Mouse (Mus musculus) erythroblast, embryonic 14.5 days (primary cell): ENCODE measurements around the gene Fut1. TPM values are rescaled to one million over a fixed set of nuclear protein-coding genes. Genes with fewer than 3 reads are reported as not detected.

Experiments
- H3K27me3 ChIP-seq: 2 replicates; pipeline ENCODE4 v1.6.1; 2012; ENCODE audit warnings: inconsistent platforms; ENCODE audit not compliant: control insufficient read depth
- H3K36me3 ChIP-seq: 2 replicates; pipeline ENCODE4 v1.6.1; 2012; ENCODE audit warnings: mild to moderate bottlenecking, inconsistent platforms; ENCODE audit not compliant: control insufficient read depth
- H3K4me1 ChIP-seq: 2 replicates; pipeline ENCODE4 v1.6.1; 2012; ENCODE audit warnings: inconsistent platforms; ENCODE audit not compliant: control insufficient read depth
- H3K4me3 ChIP-seq: replicated peaks from 2 replicates; pipeline ENCODE3; 2012; ENCODE audit warnings: moderate library complexity, mild to moderate bottlenecking, inconsistent platforms
- H3K9me3 ChIP-seq: 2 replicates; pipeline ENCODE4 v1.6.1; 2012; ENCODE audit warnings: low read length, inconsistent platforms, mixed read lengths; ENCODE audit not compliant: control insufficient read depth
- GATA1 ChIP-seq: IDR thresholded peaks from 2 replicates; pipeline ENCODE4 v1.6.1; 2012; ENCODE audit warnings: low read length, inconsistent platforms, mixed read lengths
- TAL1 ChIP-seq: IDR thresholded peaks from 3 replicates; pipeline ENCODE4 v1.6.1; 2012; ENCODE audit warnings: low read length, inconsistent platforms, mixed read lengths
- polyA plus RNA-seq: library from polyadenylated mRNA; stranded (reverse); fragments of >175 nt; gene quantifications from 2 replicates; pipeline ENCODE4 v1.2.3, GENCODE M21; 2012

The Fut1 gene
- polyA plus RNA-seq, 1 experiment: not detected

GRCm38 (mm10) chr7:45625481-45625880, 8.4 kb downstream of the Fut1 start:
- H3K9me3 ChIP-seq: peaks cover 2% of the 10 kb centered on the region; the same call in 1 of the 2 replicates
- H3K4me1 ChIP-seq: peaks cover 11% of the 10 kb centered on the region
- no peak overlapping the region for H3K4me3 ChIP-seq
- peaks cover 57% of the 10 kb centered on the region for H3K27me3 ChIP-seq
- TF ChIP-seq TAL1 (no peak), GATA1 (no peak)
- H3K36me3 ChIP-seq: no peaks in the 10 kb centered on the region

GRCm38 (mm10) chr7:45626571-45627076, 9.5 kb downstream of the Fut1 start:
- H3K4me1 ChIP-seq: peaks cover 9% of the 10 kb centered on the region
- H3K9me3 ChIP-seq: peaks cover 2% of the 10 kb centered on the region; the same call in 1 of the 2 replicates
- TF ChIP-seq GATA1 (no peak), TAL1 (no peak)
- peaks cover 57% of the 10 kb centered on the region for H3K27me3 ChIP-seq
- H3K36me3 ChIP-seq: no peaks in the 10 kb centered on the region
- no peak overlapping the region for H3K4me3 ChIP-seq

- peaks cover 2% of the 10 kb centered on the region; the same call in 1 of the 2 replicates for H3K9me3 ChIP-seq
- peaks cover 60% of the 10 kb centered on the region for H3K27me3 ChIP-seq
- peak within 1 kb of the TSS; percentile 52 for H3K4me3 ChIP-seq
- H3K4me1 ChIP-seq: peaks cover 9% of the 10 kb centered on the region
- no peaks in the 10 kb centered on the region for H3K36me3 ChIP-seq
- TF ChIP-seq GATA1: no peak
- TF ChIP-seq TAL1: no peak
Observed at GRCm38 (mm10) chr7:45627261-45627660, 10.2 kb downstream of the Fut1 start, which contains the start of gene Rasip1. Rasip1 (plus strand) TSS chr7:45627488.

DNA sequence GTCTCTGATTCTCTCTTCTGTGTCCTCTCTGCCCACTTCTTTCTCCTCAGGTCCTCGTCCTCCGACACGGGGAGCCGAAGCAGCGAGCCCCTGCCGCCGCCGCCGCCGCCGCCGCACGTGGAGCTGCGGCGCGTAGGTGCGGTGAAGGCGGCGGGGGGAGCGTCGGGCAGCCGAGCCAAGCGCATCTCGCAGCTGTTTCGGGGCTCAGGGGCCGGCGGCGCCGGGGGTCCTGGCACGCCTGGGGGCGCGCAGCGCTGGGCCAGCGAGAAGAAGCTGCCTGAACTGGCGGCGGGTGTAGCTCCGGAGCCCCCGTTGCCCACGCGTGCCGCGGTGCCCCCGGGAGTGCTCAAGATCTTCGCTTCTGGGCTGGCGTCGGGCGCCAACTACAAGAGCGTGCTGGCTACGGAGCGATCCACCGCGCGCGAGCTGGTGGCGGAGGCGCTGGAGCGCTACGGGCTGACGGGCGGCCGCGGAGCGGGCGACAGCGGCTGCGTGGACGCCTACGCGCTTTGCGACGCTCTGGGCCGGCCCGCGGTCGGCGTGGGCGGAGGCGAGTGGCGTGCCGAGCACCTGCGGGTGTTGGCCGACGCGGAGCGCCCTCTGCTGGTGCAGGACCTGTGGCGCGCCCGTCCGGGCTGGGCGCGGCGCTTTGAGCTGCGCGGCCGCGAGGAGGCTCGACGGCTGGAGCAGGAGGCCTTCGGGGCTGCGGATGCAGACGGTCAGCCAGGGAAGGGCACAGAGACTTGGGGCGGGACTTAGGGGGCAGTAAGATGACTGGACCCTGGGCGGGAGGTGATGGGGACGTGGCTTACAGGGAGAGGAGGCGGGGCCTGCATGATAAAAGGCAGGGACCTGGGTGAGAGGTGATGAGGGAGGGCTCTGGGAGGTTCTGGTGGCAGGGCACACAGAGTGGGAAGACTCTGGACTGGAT, 11.5 kb downstream of the Fut1 start:
- TF ChIP-seq TAL1 (no peak), GATA1 (no peak)
- H3K4me1 ChIP-seq: peaks cover 9% of the 10 kb centered on the region
- H3K27me3 ChIP-seq: peaks cover 66% of the 10 kb centered on the region
- H3K4me3 ChIP-seq: peak overlapping the region; percentile 52
- H3K9me3 ChIP-seq: peaks cover 2% of the 10 kb centered on the region; the same call in 1 of the 2 replicates
- H3K36me3 ChIP-seq: no peaks in the 10 kb centered on the region

DNA sequence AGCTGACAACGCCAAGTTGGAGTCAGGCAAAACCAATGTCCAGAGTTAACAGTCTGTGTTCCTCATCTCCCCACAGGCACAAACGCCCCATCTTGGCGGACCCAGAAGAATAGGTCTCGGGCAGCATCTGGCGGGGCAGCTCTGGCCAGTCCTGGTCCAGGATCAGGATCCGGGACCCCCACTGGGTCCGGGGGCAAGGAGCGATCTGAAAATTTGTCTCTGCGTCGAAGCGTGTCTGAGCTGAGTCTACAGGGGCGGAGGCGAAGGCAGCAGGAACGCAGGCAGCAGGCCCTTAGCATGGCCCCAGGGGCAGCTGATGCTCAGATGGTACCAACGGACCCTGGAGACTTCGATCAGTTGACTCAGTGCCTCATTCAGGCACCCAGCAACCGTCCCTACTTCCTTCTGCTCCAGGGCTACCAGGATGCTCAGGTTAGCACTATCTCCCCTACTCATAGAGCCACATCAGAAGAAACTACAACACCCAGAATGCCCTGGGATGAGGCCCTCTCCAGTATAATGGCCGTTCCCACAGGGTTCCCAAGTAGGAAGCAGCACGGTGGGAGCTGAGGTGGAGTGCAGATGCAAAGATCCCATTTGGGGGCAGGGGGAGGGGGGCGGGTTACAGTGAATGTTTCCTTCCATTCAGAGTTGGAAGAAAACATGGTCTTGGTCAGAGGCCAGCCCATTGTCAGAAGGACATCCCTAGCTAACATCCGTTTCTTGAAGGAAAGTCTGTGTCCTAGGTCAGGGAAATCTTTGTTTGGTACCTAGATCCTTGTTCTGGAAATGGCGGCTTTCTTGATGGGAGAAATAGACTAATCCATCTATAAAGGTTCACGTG, 13.2 kb downstream of the Fut1 start:
- Histone ChIP-seq H3K27me3 (peaks cover 58% of the 10 kb centered on the region), H3K9me3 (peaks cover 4% of the 10 kb centered on the region; the same call in 1 of the 2 replicates), H3K4me3 (no peak overlapping the region), H3K36me3 (no peaks in the 10 kb centered on the region), H3K4me1 (peaks cover 9% of the 10 kb centered on the region)
- TF ChIP-seq GATA1: no peak
- TF ChIP-seq TAL1: no peak

GRCm38 (mm10) chr7:45632499-45632898, 15.4 kb downstream of the Fut1 start:
- Histone ChIP-seq H3K27me3 (peaks cover 38% of the 10 kb centered on the region), H3K36me3 (no peaks in the 10 kb centered on the region), H3K9me3 (peaks cover 4% of the 10 kb centered on the region; the same call in 1 of the 2 replicates), H3K4me3 (no peak overlapping the region), H3K4me1 (peaks cover 9% of the 10 kb centered on the region)
- TF ChIP-seq GATA1: no peak
- TF ChIP-seq TAL1: no peak

GRCm38 (mm10) chr7:45634946-45635681, 18.0 kb downstream of the Fut1 start:
- Histone ChIP-seq H3K4me1 (no peaks in the 10 kb centered on the region), H3K9me3 (0 out of 2 replicates have a peak, but pooled peaks cover 2% of the 10 kb centered on the region), H3K4me3 (no peak overlapping the region), H3K36me3 (no peaks in the 10 kb centered on the region), H3K27me3 (peaks cover 12% of the 10 kb centered on the region)
- no peak for TF ChIP-seq TAL1
- no peak for TF ChIP-seq GATA1
